Mouse (Mus musculus) forebrain, embryonic 16.5 days (tissue): Measurements from ENCODE around the gene Slc6a17. TPM values are rescaled to one million over a fixed set of nuclear protein-coding genes. Genes with fewer than 3 reads are reported as not detected.

Experiments
- ATAC-seq: fragments of 200-750 bp; cut with Nextera tagmentation; 2 replicates; pipeline ENCODE4 v1.8.0; 2017; ENCODE audit warnings: mild to moderate bottlenecking, moderate library complexity
- H3K27ac ChIP-seq: fragments of 300-500 bp; sonication (generic); 2 replicates; pipeline ENCODE4 v1.5.1; 2014; ENCODE audit warnings: low read length, control low read depth
- H3K27me3 ChIP-seq: fragments of 300-500 bp; sonication (generic); replicated peaks from 2 replicates; pipeline ENCODE4 v1.6.1; 2014; ENCODE audit warnings: low read length; ENCODE audit not compliant: control insufficient read depth, insufficient read depth
- H3K36me3 ChIP-seq: fragments of 300-500 bp; sonication (generic); 2 replicates; pipeline ENCODE4 v1.6.1; 2014; ENCODE audit not compliant: control insufficient read depth, insufficient read depth
- H3K4me1 ChIP-seq: fragments of 300-500 bp; sonication (generic); replicated peaks from 2 replicates; pipeline ENCODE4 v1.6.1; 2014; ENCODE audit warnings: low read length; ENCODE audit not compliant: control insufficient read depth, insufficient read depth
- H3K4me2 ChIP-seq: fragments of 300-500 bp; sonication (generic); 2 replicates; pipeline ENCODE4 v1.6.1; 2014; ENCODE audit warnings: mild to moderate bottlenecking, low read length, control low read depth
- H3K4me3 ChIP-seq: fragments of 300-500 bp; sonication (generic); replicated peaks from 2 replicates; pipeline ENCODE4 v1.5.1; 2014; ENCODE audit warnings: mild to moderate bottlenecking, low read length, control low read depth
- H3K9ac ChIP-seq: fragments of 300-500 bp; sonication (generic); replicated peaks from 2 replicates; pipeline ENCODE4 v1.6.1; 2014; ENCODE audit warnings: low read depth, low read length, control low read depth
- H3K9me3 ChIP-seq: fragments of 300-500 bp; sonication (generic); 2 replicates; pipeline ENCODE4 v1.6.1; 2016; ENCODE audit warnings: low read length; ENCODE audit not compliant: control insufficient read depth
- WGBS: fragments of 180-500 bp; shearing (Covaris S2); extraction: QIAGEN DNeasy Blood & Tissue Kit; methylation state at CpG from one replicate; pipeline ENCODE4 v1.1.7; 2014; 5-methylcytosine and 5-hydroxymethylcytosine counted together
- polyA plus RNA-seq: library from polyadenylated mRNA; unstranded; fragments of >200 nt; fragmentation: Nextera tagmentation; extraction: Ambion mirVana; gene quantifications from 2 replicates; pipeline ENCODE4 v1.2.1, GENCODE M21; 2015

Gene Slc6a17
- polyA plus RNA-seq, 1 experiment from 2014 or later, result 21.6 TPM

DNA sequence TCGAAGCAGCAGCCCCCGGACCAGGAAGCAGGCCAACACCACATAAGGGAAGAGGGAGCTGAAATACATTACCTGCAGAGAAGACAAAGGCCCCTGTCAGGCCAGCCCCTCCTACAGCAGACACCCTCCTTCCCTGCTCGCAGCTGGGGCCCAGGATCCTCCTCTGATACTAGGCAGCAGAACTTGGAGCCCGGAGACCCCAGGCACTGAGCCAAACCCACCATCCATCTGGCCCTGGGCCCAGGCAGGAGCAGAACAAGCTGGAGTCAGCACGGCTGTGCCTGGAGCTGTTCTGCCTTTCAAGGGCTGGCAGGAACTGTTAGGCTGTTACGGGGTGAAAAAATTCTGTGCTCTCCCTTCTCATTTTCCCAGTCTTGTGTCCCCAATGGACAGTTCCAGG is 26.4 kb downstream of the Slc6a17 start:
- Histone ChIP-seq H3K36me3 (no peaks in the 10 kb centered on the region), H3K4me2 (0 out of 2 replicates have a peak overlapping the region, but pooled peaks have one; percentile 9)
- 6% methylated on average over 6 of the region's 6 CpGs for WGBS

DNA sequence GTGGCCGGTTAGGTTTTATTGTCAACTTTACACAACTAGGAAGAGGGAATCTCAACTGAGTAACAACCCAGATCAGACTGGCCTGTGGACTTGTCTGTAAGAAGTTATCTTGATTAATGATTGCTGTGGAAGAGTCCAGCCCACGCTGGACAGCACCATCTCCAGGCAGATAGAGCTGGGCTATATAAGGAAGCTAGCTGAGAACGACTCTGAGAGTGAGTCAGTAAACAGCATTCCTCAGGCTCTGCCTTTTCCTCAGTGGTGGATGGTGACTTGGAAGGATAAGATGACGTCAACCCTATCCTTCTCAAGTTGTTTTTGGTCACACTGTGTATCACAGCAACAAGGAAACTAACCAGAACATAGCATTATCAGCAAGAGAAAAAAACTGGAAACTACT is 29.2 kb downstream of the Slc6a17 start:
- H3K4me2 ChIP-seq, result no peak overlapping the region
- H3K27me3 ChIP-seq, result no peaks in the 10 kb centered on the region
- no peaks in the 10 kb centered on the region for H3K9me3 ChIP-seq
- no peak for ATAC-seq
- no peak overlapping the region for H3K4me3 ChIP-seq
- H3K4me1 ChIP-seq, result peaks cover 19% of the 10 kb centered on the region
- H3K9ac ChIP-seq, result no peak overlapping the region
- WGBS, result 69% methylated on average over 4 of the region's 4 CpGs
- H3K27ac ChIP-seq, result no peak overlapping the region
- H3K36me3 ChIP-seq, result no peaks in the 10 kb centered on the region

More for the DNA sequence above, 26.4 kb downstream of the Slc6a17 start:
- Histone ChIP-seq H3K4me1 (peaks cover 29% of the 10 kb centered on the region), H3K4me3 (no peak overlapping the region), H3K27ac (peak overlapping the region; percentile 90), H3K9ac (0 out of 2 replicates have a peak overlapping the region, but pooled peaks have one; percentile 1), H3K9me3 (no peaks in the 10 kb centered on the region), H3K27me3 (no peaks in the 10 kb centered on the region)
- ATAC-seq, result peak; percentile 93

DNA sequence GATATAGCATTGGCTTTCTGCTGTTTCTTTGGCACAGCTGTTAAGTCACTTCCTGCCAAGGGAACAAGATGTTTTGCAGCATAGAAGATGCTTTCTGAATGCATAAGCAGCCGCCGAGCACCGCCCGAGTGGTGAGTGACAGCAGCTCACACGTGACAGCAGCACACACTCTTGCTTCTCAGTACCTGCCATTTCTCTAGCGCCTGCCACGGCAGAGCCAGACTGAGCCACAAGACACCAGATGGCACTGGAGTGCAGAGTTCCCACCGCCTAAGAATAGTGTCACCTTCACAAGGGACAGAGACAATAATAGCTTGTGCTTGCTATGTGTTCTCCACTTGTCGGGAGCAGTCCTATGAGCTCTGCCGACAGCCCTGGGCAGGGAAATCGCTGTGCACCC is 34.5 kb downstream of the Slc6a17 start:
- ATAC-seq, result peak; percentile 98
- H3K9me3 ChIP-seq, result no peaks in the 10 kb centered on the region
- peaks cover 11% of the 10 kb centered on the region for H3K4me1 ChIP-seq
- H3K4me3 ChIP-seq, result no peak overlapping the region
- H3K4me2 ChIP-seq, result no peak overlapping the region
- no peaks in the 10 kb centered on the region for H3K36me3 ChIP-seq
- H3K27me3 ChIP-seq, result no peaks in the 10 kb centered on the region
- WGBS, result 15% methylated on average over 11 of the region's 11 CpGs
- H3K27ac ChIP-seq, result peak overlapping the region; percentile 67
- H3K9ac ChIP-seq, result no peak overlapping the region

DNA sequence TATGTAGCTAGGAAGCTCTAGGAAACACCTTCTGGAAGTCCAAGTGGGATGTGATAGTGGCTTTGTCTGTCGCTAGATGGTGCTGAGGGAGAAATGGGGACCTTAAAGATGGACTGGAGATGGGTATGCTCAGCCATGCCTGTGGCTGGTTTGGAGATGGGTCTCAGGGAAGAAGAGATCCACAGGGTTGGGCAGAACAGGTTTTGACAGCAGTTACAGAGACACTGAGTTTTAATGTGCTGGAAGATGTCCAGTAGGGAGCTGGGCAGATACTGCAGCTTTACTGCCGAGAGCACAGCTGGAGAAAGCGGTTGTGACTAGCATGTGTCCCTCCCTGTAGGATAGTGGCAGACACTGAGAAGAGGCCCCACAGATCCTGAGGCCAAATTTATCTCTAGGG is 37.2 kb downstream of the Slc6a17 start:
- ATAC-seq, result no peak

DNA sequence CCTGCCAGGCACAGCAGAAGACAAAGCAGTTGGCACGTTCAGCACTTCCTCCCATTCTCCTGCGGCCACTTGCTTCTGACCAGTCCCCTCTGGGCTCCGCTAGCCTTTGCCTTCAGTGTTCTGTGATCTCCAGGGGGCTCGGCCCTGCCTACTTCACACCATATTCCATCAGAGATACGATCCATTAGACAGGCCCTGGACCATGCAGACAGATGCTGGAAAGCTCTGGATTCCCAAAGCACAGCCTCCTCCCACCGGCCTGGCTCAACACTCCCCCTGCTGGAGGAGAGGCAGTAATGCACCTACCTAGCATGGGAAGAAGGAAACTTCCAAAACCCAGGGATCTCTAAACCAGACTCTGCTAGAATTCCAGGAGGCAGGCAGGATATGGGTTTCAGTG is 45.6 kb downstream of the Slc6a17 start:
- Histone ChIP-seq H3K4me3 (no peak overlapping the region), H3K9ac (no peak overlapping the region)
- peak; percentile 58 for ATAC-seq

More for the DNA sequence above, 37.2 kb downstream of the Slc6a17 start:
- Histone ChIP-seq H3K4me1 (peaks cover 11% of the 10 kb centered on the region), H3K4me2 (no peak overlapping the region), H3K4me3 (no peak overlapping the region), H3K27me3 (no peaks in the 10 kb centered on the region), H3K9ac (no peak overlapping the region), H3K27ac (no peak overlapping the region), H3K36me3 (no peaks in the 10 kb centered on the region), H3K9me3 (no peaks in the 10 kb centered on the region)
- WGBS, result 68% methylated on average over 3 of the region's 3 CpGs

DNA sequence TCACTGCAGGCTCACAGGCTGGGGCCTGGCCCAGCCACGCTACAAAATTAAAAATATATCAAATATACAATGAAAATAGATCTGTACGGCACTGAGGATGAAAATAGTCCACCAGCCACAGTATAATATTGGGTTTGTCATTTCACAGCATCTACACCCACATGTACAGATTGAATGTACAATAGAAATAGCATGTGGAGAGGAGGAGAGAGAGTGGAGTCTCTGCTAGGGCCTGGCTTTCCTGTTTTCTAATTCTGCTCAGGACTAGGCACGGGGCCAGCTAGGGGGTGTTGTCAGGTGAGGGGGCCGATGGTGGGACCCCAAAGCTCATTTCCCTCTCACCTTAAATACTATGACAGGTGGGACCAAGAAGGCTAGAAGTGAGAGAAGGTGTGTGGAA is 48.8 kb downstream of the Slc6a17 start:
- Histone ChIP-seq H3K4me2 (no peak overlapping the region), H3K9me3 (no peaks in the 10 kb centered on the region), H3K27me3 (0 out of 2 replicates have a peak, but pooled peaks cover 3% of the 10 kb centered on the region), H3K36me3 (no peaks in the 10 kb centered on the region), H3K4me3 (no peak overlapping the region), H3K9ac (no peak overlapping the region), H3K4me1 (no peaks in the 10 kb centered on the region), H3K27ac (no peak overlapping the region)
- 75% methylated on average over 4 of the region's 4 CpGs for WGBS
- ATAC-seq, result no peak

More for the DNA sequence above, 45.6 kb downstream of the Slc6a17 start:
- Histone ChIP-seq H3K9me3 (no peaks in the 10 kb centered on the region), H3K4me1 (no peaks in the 10 kb centered on the region), H3K27ac (no peak overlapping the region), H3K36me3 (no peaks in the 10 kb centered on the region), H3K27me3 (no peaks in the 10 kb centered on the region), H3K4me2 (no peak overlapping the region)
- WGBS, result 37% methylated on average over 6 of the region's 6 CpGs

DNA sequence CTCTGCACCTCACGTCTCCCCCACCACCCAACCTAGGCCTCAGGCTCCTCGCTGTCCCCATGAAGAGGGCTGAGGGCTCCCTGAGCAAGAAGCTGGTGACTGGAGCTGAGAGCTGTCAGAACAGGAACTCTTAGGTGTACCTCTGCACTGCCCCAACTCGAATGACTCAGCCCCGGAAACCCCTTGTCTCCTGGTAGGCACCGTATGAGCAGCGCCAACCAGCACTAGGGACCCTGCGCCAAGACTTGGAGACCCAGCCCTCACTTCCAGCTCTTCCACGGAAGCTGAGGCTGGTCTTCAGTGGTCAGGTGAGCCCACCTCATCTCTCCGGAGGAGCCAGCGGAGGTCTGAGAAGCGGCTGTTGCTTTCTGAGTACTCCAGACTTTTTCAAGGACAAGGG is 49.7 kb downstream of the Slc6a17 start:
- no peak overlapping the region for H3K4me2 ChIP-seq
- H3K4me1 ChIP-seq, result no peaks in the 10 kb centered on the region
- H3K36me3 ChIP-seq, result no peaks in the 10 kb centered on the region
- H3K9me3 ChIP-seq, result no peaks in the 10 kb centered on the region
- no peak overlapping the region for H3K9ac ChIP-seq
- H3K27ac ChIP-seq, result no peak overlapping the region
- peaks cover 3% of the 10 kb centered on the region; the same call in 1 of the 2 replicates for H3K27me3 ChIP-seq
- no peak overlapping the region for H3K4me3 ChIP-seq
- ATAC-seq, result no peak
- 87% methylated on average over 11 of the region's 11 CpGs for WGBS

DNA sequence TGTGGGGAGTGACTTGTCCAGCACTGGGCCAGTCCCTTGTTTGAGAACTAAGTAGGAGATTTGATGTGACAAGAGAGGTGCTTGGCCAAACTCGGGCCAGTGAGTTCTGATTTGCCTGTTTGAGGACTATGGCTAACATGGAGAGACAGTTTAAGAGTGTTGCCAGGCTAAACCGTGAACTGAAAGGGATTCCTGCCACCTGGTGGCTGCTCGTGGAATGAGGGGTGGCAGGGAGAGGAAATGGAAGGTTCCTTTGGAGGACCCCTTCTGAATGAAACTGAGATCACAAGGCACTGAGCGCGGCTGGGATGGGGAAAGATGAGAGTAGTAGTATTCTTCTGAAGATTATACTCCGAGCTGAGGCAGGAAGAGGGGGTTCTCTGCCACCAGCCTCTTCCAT is 51.2 kb downstream of the Slc6a17 start:
- Histone ChIP-seq H3K4me3 (no peak overlapping the region), H3K4me1 (no peaks in the 10 kb centered on the region), H3K36me3 (no peaks in the 10 kb centered on the region), H3K9me3 (no peaks in the 10 kb centered on the region), H3K9ac (no peak overlapping the region), H3K27ac (no peak overlapping the region), H3K27me3 (peaks cover 12% of the 10 kb centered on the region), H3K4me2 (no peak overlapping the region)
- peak; percentile 71 for ATAC-seq
- WGBS, result 2% methylated on average over 6 of the region's 6 CpGs

DNA sequence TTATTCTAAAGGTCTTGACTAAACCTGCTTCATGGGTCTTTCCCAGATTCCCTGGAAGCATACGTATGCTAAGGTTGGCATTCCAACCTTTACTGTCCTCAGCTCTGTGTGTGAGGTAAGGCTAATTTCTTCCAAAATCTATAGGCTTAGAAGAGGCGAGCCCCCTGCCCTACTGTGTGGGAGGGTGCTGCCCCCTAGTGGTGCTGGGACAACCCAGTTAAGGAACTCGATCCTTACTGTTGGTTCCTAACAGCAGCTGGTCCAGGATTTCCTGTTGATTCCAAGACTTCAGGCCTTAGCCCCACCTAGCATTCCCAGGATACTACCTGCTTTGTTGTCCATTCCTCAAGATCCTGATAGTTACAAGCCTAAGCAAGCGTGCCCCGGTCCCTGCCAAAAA is 55.7 kb downstream of the Slc6a17 start:
- 19% methylated on average over 5 of the region's 5 CpGs for WGBS
- Histone ChIP-seq H3K9ac (no peak overlapping the region), H3K4me1 (peaks cover 25% of the 10 kb centered on the region), H3K27me3 (peaks cover 53% of the 10 kb centered on the region), H3K27ac (no peak overlapping the region), H3K4me3 (no peak overlapping the region), H3K36me3 (no peaks in the 10 kb centered on the region), H3K4me2 (no peak overlapping the region), H3K9me3 (no peaks in the 10 kb centered on the region)
- ATAC-seq, result peak; percentile 36; the same call in 1 of the 2 replicates
